Mouse (Mus musculus) small intestine, adult 2 months (tissue): Measurements from ENCODE around the gene Acoxl.

Source experiments
- CTCF ChIP-seq: fragments of 200-500 bp; IDR thresholded peaks from 2 replicates; pipeline ENCODE4 v1.5.1; 2012; ENCODE audit warnings: low read depth, mild to moderate bottlenecking, control low read depth, inconsistent platforms, low read length, moderate library complexity, mixed read lengths; ENCODE audit not compliant: insufficient replicate concordance, insufficient read length; ENCODE audit errors: extremely low read depth
- POLR2A ChIP-seq: fragments of 200-500 bp; IDR thresholded peaks from 2 replicates; pipeline ENCODE4 v1.6.1; 2012; ENCODE audit warnings: low read depth, mild to moderate bottlenecking, control low read depth, inconsistent platforms, low read length, moderate library complexity

GRCm38 (mm10) chr2:128087798-128088545, 249.3 kb downstream of the Acoxl start:
- TF ChIP-seq POLR2A (no peak), CTCF (no peak)
